Mouse (Mus musculus) hindbrain, embryonic 13.5 days (tissue): ENCODE measurements at regions not wholly inside any gene's neighbourhood (a gene's known extent, or its start where the extent isn't known, plus 50 kb on each side); places are given as distances from the start of the nearest gene placed in this dataset.
A peak's percentile ranks its signal among the peaks of the same experiment; 100 is the strongest.

Experiments used
- ATAC-seq: fragments of 200-750 bp; cut with Nextera tagmentation; 2 replicates; pipeline ENCODE4 v1.8.0; 2017; ENCODE audit warnings: moderate TSS enrichment; ENCODE audit not compliant: low FRiP score
- H3K27ac ChIP-seq: fragments of 300-500 bp; sonication (generic); 2 replicates; pipeline ENCODE4 v1.5.1; 2015; ENCODE audit warnings: inconsistent platforms, mild to moderate bottlenecking, moderate library complexity
- H3K27me3 ChIP-seq: fragments of 300-500 bp; sonication (generic); 2 replicates; pipeline ENCODE4 v1.6.1; 2015; ENCODE audit warnings: mild to moderate bottlenecking, inconsistent platforms
- H3K36me3 ChIP-seq: fragments of 300-500 bp; sonication (generic); 2 replicates; pipeline ENCODE4 v1.6.1; 2015; ENCODE audit warnings: mild to moderate bottlenecking, inconsistent platforms
- H3K4me1 ChIP-seq: fragments of 300-500 bp; sonication (generic); replicated peaks from 2 replicates; pipeline ENCODE4 v1.6.1; 2015; ENCODE audit warnings: inconsistent platforms
- H3K4me2 ChIP-seq: fragments of 300-500 bp; sonication (generic); 2 replicates; pipeline ENCODE4 v1.6.1; 2015; ENCODE audit warnings: inconsistent platforms, mild to moderate bottlenecking, moderate library complexity
- H3K4me3 ChIP-seq: fragments of 300-500 bp; sonication (generic); 2 replicates; pipeline ENCODE4 v1.5.1; 2015; ENCODE audit warnings: mild to moderate bottlenecking, inconsistent platforms
- H3K9ac ChIP-seq: fragments of 300-500 bp; sonication (generic); 2 replicates; pipeline ENCODE4 v1.6.1; 2015; ENCODE audit warnings: mild to moderate bottlenecking, inconsistent platforms
- H3K9me3 ChIP-seq: fragments of 300-500 bp; sonication (generic); 2 replicates; pipeline ENCODE4 v1.6.1; 2016; ENCODE audit warnings: inconsistent platforms
- WGBS: fragments of 180-500 bp; shearing (Covaris S2); methylation state at CpG from one replicate; pipeline ENCODE4 v1.1.7; 2015; 5-methylcytosine and 5-hydroxymethylcytosine counted together

DNA sequence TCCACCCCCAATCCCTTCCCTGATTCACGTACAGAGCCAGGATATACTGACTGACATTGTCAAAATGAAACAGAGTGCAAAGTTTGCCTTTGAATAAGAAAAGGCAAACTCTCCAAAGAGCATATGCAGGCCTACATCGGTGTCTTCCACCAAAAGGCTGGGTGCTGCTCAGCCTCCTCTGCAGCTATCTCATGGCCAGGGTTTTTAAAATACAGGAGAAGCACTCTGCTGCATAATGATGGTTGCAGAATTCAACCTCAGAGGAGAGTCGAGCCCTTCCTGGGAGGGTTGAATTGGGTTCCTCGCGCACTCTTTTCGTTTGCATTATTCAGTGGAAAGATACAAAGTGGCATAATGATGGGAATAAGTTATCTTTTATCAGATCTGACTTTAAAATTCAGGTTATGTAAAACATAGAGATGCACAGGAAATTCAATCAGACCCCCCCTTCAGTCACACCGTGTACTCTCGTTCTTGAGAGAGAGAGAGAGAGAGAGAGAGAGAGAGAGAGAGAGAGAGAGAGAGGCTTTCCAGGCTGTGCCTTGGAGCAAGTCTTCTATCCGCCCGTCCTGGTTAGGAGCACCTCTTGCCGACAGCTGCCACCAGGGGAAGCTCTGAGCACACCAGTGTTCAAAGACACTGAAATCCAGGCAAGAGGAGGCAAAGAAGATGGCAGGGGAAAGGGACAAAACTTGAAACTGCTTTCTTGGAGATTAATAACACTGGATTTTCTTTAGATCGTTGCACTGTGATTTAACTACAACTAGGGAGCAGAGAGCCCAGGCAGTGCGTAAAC lies 196.0 kb downstream of the Tmem182 start:
- H3K27ac ChIP-seq: no peak overlapping the region
- no peaks in the 10 kb centered on the region for H3K27me3 ChIP-seq
- no peaks in the 10 kb centered on the region for H3K36me3 ChIP-seq
- H3K4me1 ChIP-seq: no peaks in the 10 kb centered on the region
- WGBS: 47% methylated on average over 13 of the region's 13 CpGs
- no peaks in the 10 kb centered on the region for H3K9me3 ChIP-seq
- no peak overlapping the region for H3K4me3 ChIP-seq
- ATAC-seq: peak; percentile 59; the same call in 1 of the 2 replicates
- H3K9ac ChIP-seq: no peak overlapping the region
- H3K4me2 ChIP-seq: no peak overlapping the region

DNA sequence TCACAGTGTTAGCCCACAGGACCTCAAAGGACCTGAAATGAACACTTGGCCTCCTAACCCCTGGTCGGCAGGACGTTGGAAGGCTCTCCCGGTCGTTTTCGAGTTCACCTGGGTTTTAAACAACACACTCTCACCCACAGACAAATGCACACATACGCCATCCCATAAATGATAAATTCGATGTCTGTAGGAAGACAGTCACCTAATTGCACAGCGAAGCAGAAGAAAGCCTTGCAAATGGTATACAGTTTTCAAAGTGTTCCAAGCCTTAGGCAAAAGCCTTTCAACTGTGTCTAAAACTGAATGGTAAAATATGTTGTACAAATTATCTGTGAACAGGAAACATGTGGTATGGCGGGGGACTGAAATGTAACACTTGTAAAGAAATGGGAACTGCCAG lies 196.6 kb downstream of the Tmem182 start:
- 65% methylated on average over 9 of the region's 9 CpGs for whole genome bisulfite sequencing
- H3K4me3 ChIP-seq: no peak overlapping the region
- no peak overlapping the region for H3K9ac ChIP-seq
- H3K4me2 ChIP-seq: no peak overlapping the region
- no peaks in the 10 kb centered on the region for H3K27me3 ChIP-seq
- H3K9me3 ChIP-seq: no peaks in the 10 kb centered on the region
- no peaks in the 10 kb centered on the region for H3K4me1 ChIP-seq
- H3K36me3 ChIP-seq: no peaks in the 10 kb centered on the region
- no peak overlapping the region for H3K27ac ChIP-seq
- ATAC-seq: no peak

DNA sequence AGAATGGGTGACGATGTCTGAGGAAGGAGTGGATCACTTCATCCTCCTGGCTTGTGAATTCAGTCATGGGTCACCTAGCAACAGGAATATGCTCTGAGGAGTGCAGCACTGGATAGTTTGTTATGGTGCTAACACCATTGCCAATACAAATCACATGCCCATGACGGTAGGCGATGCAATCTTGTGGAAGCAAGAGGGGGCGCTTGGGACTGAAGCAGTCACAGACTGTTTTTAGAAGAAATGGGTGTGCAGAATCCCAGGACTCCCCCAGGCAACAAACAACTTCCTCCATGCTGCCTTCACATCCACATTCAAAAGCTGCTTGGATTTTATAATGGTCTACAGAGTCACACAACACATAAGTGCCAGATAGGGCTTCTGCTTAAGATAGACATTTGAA lies 221.5 kb downstream of the Tmem182 start:
- Histone ChIP-seq H3K27ac (no peak overlapping the region), H3K4me1 (peaks cover 5% of the 10 kb centered on the region; the same call in 1 of the 2 replicates), H3K36me3 (no peaks in the 10 kb centered on the region), H3K9me3 (no peaks in the 10 kb centered on the region), H3K9ac (no peak overlapping the region), H3K4me3 (no peak overlapping the region), H3K27me3 (no peaks in the 10 kb centered on the region), H3K4me2 (no peak overlapping the region)
- WGBS: 79% methylated on average over 4 of the region's 4 CpGs
- ATAC-seq: no peak

DNA sequence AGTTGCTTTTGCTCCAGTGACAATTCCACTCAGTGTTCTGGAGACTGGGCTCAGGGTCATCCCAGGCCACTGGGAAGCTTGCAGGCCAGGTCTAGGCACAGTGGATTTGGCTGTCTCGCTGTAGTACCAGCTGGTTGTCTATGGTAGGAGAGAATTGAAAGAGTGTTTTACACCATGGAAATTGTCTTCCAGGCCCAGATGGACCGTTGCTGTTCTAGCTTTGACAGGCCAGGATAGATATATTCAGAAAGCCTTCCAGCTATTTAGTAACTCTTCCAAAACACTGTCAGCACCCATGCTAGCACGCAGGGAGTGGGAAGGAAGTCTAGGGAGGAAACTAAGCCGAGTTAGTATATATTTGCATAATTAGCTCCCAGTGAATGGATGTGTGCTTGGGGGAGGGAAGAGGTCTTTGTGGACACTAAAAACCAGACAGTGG lies 222.2 kb downstream of the Tmem182 start:
- no peak overlapping the region for H3K9ac ChIP-seq
- peaks cover 5% of the 10 kb centered on the region; the same call in 1 of the 2 replicates for H3K4me1 ChIP-seq
- no peaks in the 10 kb centered on the region for H3K27me3 ChIP-seq
- H3K36me3 ChIP-seq: no peaks in the 10 kb centered on the region
- ATAC-seq: peak; percentile 71
- no peak overlapping the region for H3K27ac ChIP-seq
- WGBS: 31% methylated on average over 4 of the region's 4 CpGs
- no peak overlapping the region for H3K4me3 ChIP-seq
- no peak overlapping the region for H3K4me2 ChIP-seq
- no peaks in the 10 kb centered on the region for H3K9me3 ChIP-seq

DNA sequence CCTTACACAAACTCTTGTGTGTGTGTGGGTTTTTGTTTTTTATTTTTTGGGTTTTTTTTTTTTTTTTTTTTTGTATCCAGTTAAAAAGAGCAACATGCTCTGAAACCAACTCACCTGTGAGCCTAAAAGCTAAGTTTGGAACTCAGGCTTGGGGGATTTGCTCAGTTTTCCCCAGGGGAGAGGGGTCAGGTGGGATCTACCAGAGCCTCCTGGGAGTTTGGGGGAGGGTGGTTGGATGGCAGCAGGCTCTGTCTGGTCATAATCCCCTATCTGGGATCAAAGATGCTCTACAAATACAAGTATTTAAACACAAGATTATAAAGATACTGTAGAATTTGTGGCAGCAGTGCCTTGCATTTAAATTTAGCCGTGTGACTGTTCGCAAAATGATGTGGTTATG lies 222.6 kb downstream of the Tmem182 start:
- Histone ChIP-seq H3K36me3 (no peaks in the 10 kb centered on the region), H3K27ac (no peak overlapping the region), H3K4me3 (no peak overlapping the region), H3K9ac (no peak overlapping the region), H3K4me1 (peaks cover 5% of the 10 kb centered on the region; the same call in 1 of the 2 replicates), H3K9me3 (no peaks in the 10 kb centered on the region), H3K27me3 (no peaks in the 10 kb centered on the region), H3K4me2 (no peak overlapping the region)
- no peak for ATAC-seq
- WGBS: 97% methylated on average over 2 of the region's 2 CpGs

DNA sequence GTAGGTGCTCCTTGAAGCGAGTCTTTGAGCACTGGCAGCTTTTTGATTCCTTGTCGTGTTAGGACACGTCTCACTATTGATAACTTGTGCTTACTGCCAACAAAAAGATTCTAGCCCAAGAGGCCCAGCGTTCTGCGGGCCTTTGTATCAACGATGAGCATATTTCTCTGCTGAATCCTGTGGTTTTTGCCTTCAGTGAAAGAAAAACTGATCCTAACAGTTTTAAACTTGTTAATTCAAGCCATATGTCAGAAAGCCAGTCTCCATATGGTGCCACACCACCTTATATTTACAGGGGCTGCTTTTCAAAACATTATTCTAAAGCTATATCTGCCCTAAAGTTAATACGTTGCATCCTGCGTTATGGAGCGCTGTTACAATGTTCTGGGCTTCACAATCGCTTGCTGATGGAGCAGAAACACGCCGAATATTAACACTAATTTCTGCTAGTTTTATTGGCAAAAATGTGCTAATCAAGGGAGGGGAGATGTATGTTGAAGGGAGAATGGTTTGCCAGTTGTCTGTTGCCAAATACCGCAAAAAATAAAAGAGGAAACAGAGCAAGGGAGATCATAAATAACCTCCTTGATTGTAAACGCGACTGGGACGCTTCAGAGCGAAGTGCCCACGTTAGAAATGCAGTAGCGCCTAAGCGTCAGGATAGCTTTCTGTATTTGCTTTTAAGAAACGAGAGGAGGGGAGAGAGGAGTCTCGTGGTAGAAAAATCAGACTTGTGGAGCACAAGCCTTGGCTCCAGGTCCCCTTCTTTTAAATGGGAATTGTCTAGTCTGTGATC lies 229.9 kb downstream of the Tmem182 start:
- Histone ChIP-seq H3K27ac (no peak overlapping the region), H3K4me3 (no peak overlapping the region), H3K27me3 (no peaks in the 10 kb centered on the region), H3K9me3 (no peaks in the 10 kb centered on the region), H3K9ac (no peak overlapping the region), H3K36me3 (no peaks in the 10 kb centered on the region), H3K4me2 (no peak overlapping the region), H3K4me1 (no peaks in the 10 kb centered on the region)
- WGBS: 72% methylated on average over 22 of the region's 22 CpGs
- ATAC-seq: no peak

DNA sequence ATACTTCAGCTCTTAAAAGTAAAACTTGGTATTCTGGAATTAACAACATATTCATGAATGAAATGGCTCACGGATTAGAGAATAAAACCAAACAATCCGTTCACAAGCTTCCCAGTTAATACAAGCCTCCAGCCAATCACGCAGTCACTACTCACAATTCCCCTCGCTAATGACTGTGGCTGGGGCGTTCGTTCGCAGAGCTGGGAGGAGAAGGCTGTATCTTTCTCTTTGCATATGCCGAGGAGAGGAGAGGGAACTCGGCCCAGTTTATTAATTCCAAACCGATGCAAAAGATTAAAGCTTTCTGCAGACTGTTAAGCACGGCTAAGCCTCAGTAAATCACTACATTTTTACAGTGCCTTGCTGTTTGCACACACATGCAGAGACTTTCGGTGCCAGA lies 231.5 kb downstream of the Tmem182 start:
- no peak overlapping the region for H3K4me3 ChIP-seq
- ATAC-seq: no peak
- H3K9me3 ChIP-seq: no peaks in the 10 kb centered on the region
- no peak overlapping the region for H3K27ac ChIP-seq
- H3K27me3 ChIP-seq: no peaks in the 10 kb centered on the region
- 83% methylated on average over 12 of the region's 12 CpGs for WGBS
- H3K4me2 ChIP-seq: no peak overlapping the region
- no peaks in the 10 kb centered on the region for H3K4me1 ChIP-seq
- H3K9ac ChIP-seq: no peak overlapping the region
- H3K36me3 ChIP-seq: no peaks in the 10 kb centered on the region

DNA sequence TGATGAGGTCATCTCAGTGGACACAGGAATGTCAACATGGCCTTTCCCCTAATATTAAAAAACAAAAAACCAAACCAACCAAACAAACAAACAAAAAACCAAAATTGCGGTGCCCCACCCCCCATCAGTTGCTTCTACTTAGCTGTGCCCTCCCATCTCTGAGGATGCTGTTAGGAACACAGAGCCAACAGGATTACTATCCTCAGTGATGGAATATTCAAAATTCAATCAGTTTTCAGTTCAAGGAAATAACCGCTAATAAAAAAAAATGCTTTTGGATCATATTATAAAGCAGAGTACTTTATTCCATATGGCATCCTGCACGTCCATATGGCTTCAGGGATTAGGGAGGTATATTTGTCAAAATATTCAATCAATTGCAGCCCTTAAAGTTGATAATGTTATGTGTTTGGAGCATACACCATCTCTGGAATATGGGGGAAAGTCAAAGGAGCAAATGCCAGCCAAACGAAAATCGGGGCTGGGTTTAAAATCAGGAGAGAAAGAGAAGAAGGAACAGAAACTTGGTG lies 249.1 kb downstream of the Tmem182 start:
- Histone ChIP-seq H3K4me1 (no peaks in the 10 kb centered on the region), H3K27ac (no peak overlapping the region), H3K9me3 (no peaks in the 10 kb centered on the region), H3K9ac (no peak overlapping the region), H3K4me2 (no peak overlapping the region), H3K36me3 (no peaks in the 10 kb centered on the region), H3K27me3 (no peaks in the 10 kb centered on the region), H3K4me3 (no peak overlapping the region)
- no peak for ATAC-seq
- WGBS: 97% methylated on average over 5 of the region's 5 CpGs

DNA sequence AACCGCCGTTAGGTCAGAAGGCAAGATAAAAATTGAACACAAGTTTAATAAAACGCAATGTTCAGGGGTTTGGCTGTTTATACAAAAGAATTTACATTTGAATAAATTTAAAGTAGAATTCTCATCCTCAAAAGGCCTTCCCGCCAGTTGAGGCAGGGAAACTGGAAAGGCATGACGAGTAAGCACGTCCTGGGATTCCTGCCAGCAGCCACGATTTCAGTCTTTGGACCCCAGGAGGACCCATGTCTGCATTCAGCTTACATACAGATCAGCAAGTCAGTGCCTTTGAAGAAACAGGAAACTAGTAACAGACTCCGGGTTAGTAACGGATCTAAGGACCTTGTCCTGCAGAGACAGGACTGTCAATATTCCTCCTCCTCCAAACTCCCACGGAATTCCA lies 250.4 kb downstream of the Tmem182 start:
- WGBS: 75% methylated on average over 10 of the region's 10 CpGs
- H3K4me1 ChIP-seq: no peaks in the 10 kb centered on the region
- no peak overlapping the region for H3K9ac ChIP-seq
- no peak overlapping the region for H3K27ac ChIP-seq
- no peak overlapping the region for H3K4me3 ChIP-seq
- no peaks in the 10 kb centered on the region for H3K9me3 ChIP-seq
- H3K27me3 ChIP-seq: no peaks in the 10 kb centered on the region
- H3K4me2 ChIP-seq: no peak overlapping the region
- no peak for ATAC-seq
- no peaks in the 10 kb centered on the region for H3K36me3 ChIP-seq

DNA sequence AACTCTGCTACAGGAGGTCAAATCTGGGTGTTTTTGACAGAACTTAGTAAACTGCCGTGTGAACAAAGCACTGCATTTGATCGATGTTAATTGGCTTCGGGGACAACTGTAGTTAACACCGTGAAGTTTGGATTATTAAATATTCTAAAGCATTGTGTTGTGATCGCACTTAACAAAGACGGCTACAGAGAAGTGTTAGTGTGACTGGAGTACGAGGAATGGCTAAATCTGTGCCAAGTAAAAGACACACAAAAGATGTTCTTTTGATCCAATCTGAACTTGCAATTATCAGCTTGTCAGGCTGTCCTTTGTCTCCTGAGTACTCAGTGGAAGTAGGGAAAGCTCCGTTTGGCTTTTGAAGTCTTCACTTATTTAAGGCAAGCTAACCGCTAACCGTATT lies 259.7 kb downstream of the Tmem182 start:
- Histone ChIP-seq H3K27me3 (no peaks in the 10 kb centered on the region), H3K4me3 (no peak overlapping the region), H3K27ac (no peak overlapping the region), H3K4me2 (no peak overlapping the region), H3K36me3 (no peaks in the 10 kb centered on the region), H3K4me1 (no peaks in the 10 kb centered on the region), H3K9ac (no peak overlapping the region), H3K9me3 (no peaks in the 10 kb centered on the region; the same call in 1 of the 2 replicates)
- WGBS: 69% methylated on average over 10 of the region's 10 CpGs
- ATAC-seq: no peak

DNA sequence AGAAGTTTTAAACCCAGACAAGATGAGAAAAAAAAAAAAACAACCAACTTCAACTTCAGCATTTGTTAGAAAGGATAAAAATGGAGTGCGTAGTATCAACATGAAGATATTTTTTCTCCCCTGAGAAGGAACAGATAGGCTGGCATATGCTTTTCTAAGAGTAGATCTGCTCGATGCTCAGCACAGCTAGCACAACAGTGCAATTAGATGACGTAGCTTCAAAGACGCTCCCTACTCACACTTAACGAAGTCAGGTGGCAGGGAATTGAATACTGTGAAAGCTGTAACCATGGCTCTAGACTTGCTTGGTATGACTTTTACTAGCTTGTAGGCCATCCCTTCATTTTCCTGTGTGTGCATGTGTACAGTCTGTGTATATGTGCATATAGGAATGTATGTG lies 299.5 kb downstream of the Tmem182 start:
- no peak for ATAC-seq
- Histone ChIP-seq H3K36me3 (no peaks in the 10 kb centered on the region), H3K9ac (no peak overlapping the region), H3K4me1 (no peaks in the 10 kb centered on the region), H3K9me3 (no peaks in the 10 kb centered on the region), H3K4me3 (no peak overlapping the region), H3K4me2 (no peak overlapping the region), H3K27me3 (no peaks in the 10 kb centered on the region), H3K27ac (no peak overlapping the region)
- WGBS: 95% methylated on average over 5 of the region's 5 CpGs

DNA sequence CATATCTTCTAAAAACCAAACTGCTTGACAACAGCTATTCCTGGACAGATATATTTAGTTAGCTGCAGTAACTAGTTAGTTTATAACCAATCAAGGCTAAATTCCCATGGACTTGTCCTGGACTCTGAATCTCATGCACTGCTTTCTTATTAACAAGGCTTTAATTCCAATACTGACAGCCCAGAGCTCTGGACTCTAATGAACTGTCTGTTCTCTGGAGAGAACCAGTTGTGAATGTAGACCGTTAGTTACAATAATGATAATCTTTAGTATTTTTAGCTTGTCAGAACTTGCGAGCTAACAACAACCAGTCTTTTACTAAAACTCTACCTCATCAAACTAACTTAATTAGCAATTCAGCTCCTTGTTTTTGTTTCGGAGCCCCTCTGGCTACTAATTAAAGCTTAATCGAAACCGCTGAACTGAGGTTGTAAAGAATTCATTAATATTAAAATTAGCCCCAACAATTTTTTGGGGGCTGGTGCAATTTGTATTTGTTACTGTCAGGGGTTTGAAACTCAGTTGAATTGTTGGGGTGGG lies 316.3 kb downstream of the Tmem182 start:
- Histone ChIP-seq H3K9ac (no peak overlapping the region), H3K27ac (no peak overlapping the region), H3K4me3 (no peak overlapping the region), H3K9me3 (no peaks in the 10 kb centered on the region), H3K27me3 (no peaks in the 10 kb centered on the region), H3K4me1 (no peaks in the 10 kb centered on the region), H3K4me2 (no peak overlapping the region), H3K36me3 (no peaks in the 10 kb centered on the region)
- ATAC-seq: no peak
- 42% methylated on average over 5 of the region's 5 CpGs for WGBS
